Mouse (Mus musculus) layer of hippocampus, postnatal 36 days (tissue): Measurements from ENCODE around the gene Polr3h. TPM values are rescaled to one million over a fixed set of nuclear protein-coding genes. Genes with fewer than 3 reads are reported as not detected.

Source experiments
- DNase-seq, 2 experiments: peaks; one replicate each; pipeline ENCODE4 v3.0.0; 2022
- total RNA-seq, 2 experiments: library from RNA; stranded (reverse); gene quantifications; 2 replicates each; pipeline ENCODE4 v1.2.3; 2021

The Polr3h gene
- total RNA-seq, 2 experiments from 2014 or later = 44.5 to 48.2 TPM

GRCm38 (mm10) chr15:81840306-81840705 is 85.7 kb downstream of the Polr3h start:
- no peak for DNase-seq

DNA sequence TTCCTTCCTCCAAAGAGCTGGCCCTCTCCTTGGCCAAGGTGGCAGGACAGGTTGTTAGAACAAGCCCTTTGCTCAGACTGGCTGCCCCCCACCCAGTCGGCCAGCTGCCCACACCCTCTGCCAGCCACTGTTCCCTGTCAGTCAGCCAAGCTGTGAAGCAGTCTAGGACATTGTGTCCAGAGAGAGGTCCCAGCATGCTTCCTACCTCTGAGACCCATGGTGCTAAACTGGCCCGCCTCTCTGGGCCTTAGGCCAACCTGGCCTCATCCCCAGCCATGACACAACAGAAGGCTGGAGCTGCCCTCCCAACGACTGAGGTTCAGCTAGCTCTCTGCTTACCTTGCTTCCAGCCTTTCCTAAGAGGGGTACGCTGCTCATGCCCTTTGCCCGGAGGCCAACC is 86.4 kb downstream of the Polr3h start:
- DNase-seq = peak; percentile 81 to 83

GRCm38 (mm10) chr15:81838554-81839235 is 87.3 kb downstream of the Polr3h start:
- no peak for DNase-seq

Other genes starting within 250 kb of the Polr3h start
- 10 to 100 TPM; 11.5 to 12.6 TPM for gene Chadl, start 229.0 kb downstream of the Polr3h start, total RNA-seq
- 100 to 1,000 TPM; 129 to 141 TPM for gene Zc3h7b, start 181.2 kb downstream of the Polr3h start, total RNA-seq
- gene Rangap1, start 180.7 kb downstream of the Polr3h start, total RNA-seq = 100 to 1,000 TPM; 158 to 165 TPM
- 100 to 1,000 TPM; 300 to 307 TPM for gene Tef, start 123.8 kb downstream of the Polr3h start, total RNA-seq
- gene Tob2, start 67.4 kb downstream of the Polr3h start, total RNA-seq = 10 to 100 TPM; 30.5 to 36.4 TPM
- 10 to 100 TPM; 31.2 to 33.5 TPM for gene Phf5a, start 54.3 kb downstream of the Polr3h start, total RNA-seq
- gene Aco2, start 53.9 kb downstream of the Polr3h start, total RNA-seq = 100 to 1,000 TPM; 449 to 462 TPM
- 10 to 100 TPM; 74.5 to 77.1 TPM for gene Csdc2, start 10.5 kb upstream of the Polr3h start, total RNA-seq
- gene Pmm1, start 34.7 kb upstream of the Polr3h start, total RNA-seq = 100 to 1,000 TPM; 209 to 220 TPM
- gene 1700029P11Rik, start 54.3 kb upstream of the Polr3h start, total RNA-seq = not detected
- gene Xrcc6, start 61.6 kb upstream of the Polr3h start, total RNA-seq = 10 to 100 TPM; 25.5 to 27.2 TPM
- 100 to 1,000 TPM; 111 to 116 TPM for gene Desi1, start 107.6 kb upstream of the Polr3h start, total RNA-seq
- 100 to 1,000 TPM; 107 to 110 TPM for gene Snu13, start 121.4 kb upstream of the Polr3h start, total RNA-seq
- not detected for gene 4930407I10Rik, start 132.9 kb upstream of the Polr3h start, total RNA-seq
- under 1 TPM; 0.17 to 0.30 TPM for gene Mei1, start 143.8 kb upstream of the Polr3h start, total RNA-seq
- gene Ccdc134, start 201.7 kb upstream of the Polr3h start, total RNA-seq = 10 to 100 TPM; 11.5 to 15.3 TPM
- 100 to 1,000 TPM; 156 to 167 TPM for gene Srebf2, start 220.9 kb upstream of the Polr3h start, total RNA-seq